Mouse (Mus musculus) layer of hippocampus, adult 2 months (tissue): Measurements from ENCODE around the gene Cdc42ep3. TPM values are rescaled to one million over a fixed set of nuclear protein-coding genes. Genes with fewer than 3 reads are reported as not detected.

Experiments used
- DNase-seq, 2 experiments: peaks; one replicate each; pipeline ENCODE4 v3.0.0; 2022; ENCODE audit warnings: low spot score in 2 of 2
- H3K27ac ChIP-seq: fragments of 200-600 bp; 2 replicates; pipeline ENCODE4 v1.8.1; 2022
- H3K4me3 ChIP-seq: fragments of 200-600 bp; 2 replicates; pipeline ENCODE4 v1.8.1; 2022; ENCODE audit warnings: mild to moderate bottlenecking
- CTCF ChIP-seq: fragments of 200-600 bp; conservative IDR thresholded peaks from 2 replicates; pipeline ENCODE4 v1.8.1; 2022; ENCODE audit warnings: antibody characterized with exemption, mild to moderate bottlenecking, moderate library complexity
- total RNA-seq, 2 experiments: library from RNA; stranded (reverse); gene quantifications; 2 replicates each; pipeline ENCODE4 v1.2.3; 2021

Gene Cdc42ep3
- total RNA-seq, 2 experiments from 2014 or later, result 5.5 to 6.1 TPM

DNA sequence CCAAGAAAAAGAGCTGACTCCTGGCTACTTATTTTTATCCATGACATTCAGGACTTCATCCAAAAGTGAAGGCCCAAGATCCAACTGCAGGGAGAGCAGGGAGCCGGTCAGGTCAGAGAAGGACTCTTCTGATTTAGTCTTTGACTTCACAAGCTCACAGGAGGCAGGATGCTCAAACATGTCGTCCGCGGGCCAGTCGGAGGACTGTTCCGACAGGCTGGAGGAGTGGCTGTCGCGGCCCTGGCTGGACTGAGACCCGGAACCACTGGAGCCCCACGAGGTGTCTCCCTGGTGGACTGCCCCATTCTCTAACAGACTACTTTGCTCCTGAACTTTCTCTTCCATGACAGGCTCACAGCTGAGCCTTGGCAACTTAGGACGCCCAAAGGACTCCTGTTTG, 20.2 kb downstream of the Cdc42ep3 start:
- no peak for DNase-seq
- no peak overlapping the region for H3K4me3 ChIP-seq
- no peak for TF ChIP-seq CTCF
- H3K27ac ChIP-seq, result no peak overlapping the region

DNA sequence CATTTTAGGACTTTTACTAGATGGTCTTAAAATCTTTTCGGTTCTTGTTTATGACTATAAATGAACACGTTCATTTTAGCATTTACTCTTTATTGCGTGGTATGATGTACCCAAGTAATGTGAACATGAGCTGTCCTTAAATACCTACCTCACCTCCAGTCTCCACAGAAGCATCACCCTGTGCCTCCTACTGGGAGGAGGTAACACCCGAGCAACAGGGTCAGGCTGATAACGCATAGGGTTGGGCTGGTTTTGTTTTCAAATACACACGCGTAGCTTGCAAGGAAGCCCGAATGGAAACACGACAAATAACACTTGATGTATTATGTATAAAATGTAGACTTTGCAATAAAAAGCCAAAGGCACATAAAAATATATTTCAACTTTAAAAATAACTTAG, 21.2 kb downstream of the Cdc42ep3 start:
- no peak for DNase-seq
- Histone ChIP-seq H3K4me3 (no peak overlapping the region), H3K27ac (no peak overlapping the region)
- TF ChIP-seq CTCF, result no peak

DNA sequence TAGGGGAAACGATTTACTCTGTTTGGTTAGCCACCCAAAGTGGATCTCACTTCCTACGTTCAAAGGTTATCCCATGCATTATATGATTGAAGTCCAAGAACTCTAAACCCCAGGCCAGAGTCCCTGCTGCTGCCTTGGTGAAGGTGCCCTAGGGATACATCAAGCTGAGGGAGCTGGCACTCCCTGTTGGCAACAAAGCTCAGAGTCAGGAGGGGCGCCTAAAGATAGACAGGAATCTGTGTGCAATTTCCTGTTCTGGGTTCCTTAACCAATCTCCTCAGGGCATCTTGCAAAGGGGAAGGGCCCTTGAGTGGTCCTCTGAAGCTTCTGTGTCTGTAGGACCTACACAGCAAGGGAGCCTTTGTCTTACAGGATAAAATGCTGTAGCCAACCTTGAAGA, 22.0 kb downstream of the Cdc42ep3 start:
- Histone ChIP-seq H3K27ac (no peak overlapping the region), H3K4me3 (no peak overlapping the region)
- DNase-seq, result no peak
- no peak for TF ChIP-seq CTCF

DNA sequence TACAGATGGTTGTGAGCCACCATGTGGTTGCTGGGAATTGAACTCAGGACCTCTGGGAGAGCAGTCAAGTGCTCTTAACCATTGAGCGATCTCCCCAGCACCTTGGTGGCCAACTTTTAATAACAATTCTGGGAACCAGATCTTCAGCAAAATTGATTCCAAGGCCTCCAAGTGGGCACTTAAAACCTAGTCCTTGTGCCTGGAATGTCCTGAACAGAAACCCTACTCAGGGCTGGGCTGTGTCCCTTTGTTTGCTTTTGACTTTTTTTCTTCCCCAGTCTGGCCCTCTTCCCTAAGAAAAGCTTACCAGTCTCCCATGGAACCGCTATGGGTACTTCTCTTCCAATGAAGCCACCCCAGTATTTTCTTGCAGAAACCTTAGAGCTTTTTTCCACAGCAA, 24.5 kb downstream of the Cdc42ep3 start:
- no peak for DNase-seq
- Histone ChIP-seq H3K27ac (no peak overlapping the region), H3K4me3 (no peak overlapping the region)
- no peak for TF ChIP-seq CTCF

DNA sequence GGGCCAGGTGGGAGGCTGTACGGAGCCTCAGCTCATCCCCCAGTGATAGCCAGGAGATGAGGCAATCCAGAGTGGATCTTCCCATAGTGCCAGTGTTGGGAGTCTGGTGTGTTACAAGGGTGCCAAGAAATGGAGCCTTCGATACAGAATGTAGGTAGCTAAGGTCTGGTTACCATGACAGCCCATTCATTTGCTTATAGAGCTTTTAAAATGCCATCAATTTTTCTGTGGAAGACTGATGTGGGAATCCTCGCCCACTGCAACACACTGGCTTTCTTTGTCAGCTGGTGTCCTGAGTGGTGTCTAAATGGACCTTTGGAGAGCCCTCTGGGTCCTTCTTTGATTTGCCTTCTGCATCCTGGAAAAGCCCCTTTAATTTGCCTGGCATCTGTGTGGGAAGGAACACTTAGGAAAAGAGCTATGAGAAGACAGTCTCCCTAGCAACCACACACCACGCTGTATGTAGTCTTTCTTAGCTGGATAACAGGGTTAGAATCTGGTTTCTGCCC, 28.0 kb downstream of the Cdc42ep3 start:
- no peak overlapping the region for H3K4me3 ChIP-seq
- TF ChIP-seq CTCF, result no peak
- peak overlapping the region; percentile 83 for H3K27ac ChIP-seq
- peak; percentile 17 to 48 for DNase-seq

DNA sequence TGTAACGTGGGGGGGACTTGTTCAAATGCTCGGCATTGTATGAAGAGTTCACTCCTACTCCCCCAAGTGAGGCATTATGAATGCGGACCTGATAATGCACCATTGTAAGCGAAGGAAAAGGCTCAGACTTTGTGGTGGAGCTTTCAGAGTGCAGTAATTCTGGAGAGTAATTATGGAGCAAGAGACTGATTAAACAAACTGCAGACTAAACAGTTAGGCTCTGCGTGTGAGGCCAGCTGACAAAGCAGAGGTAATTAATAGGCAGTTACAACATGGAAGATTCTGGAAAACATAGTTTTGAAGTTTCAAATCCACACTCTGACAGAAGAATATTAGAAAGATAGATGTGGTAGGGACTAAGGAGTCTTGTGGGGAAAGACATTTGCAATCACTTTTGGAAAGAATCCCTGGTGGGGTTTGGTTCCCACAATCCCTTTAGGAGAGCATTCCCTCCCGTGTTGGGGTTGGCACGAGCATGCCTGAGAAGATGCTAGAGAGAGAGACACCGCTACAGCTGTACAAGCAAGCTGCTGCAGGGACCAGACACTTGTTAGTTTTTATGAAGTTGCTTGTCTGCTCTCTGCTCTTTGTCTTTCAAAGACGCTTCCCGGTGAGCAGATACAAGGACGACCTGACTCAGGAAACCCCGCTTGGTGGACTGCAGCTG, 37.7 kb downstream of the Cdc42ep3 start:
- no peak for TF ChIP-seq CTCF
- H3K27ac ChIP-seq, result no peak overlapping the region
- no peak for DNase-seq
- H3K4me3 ChIP-seq, result no peak overlapping the region

DNA sequence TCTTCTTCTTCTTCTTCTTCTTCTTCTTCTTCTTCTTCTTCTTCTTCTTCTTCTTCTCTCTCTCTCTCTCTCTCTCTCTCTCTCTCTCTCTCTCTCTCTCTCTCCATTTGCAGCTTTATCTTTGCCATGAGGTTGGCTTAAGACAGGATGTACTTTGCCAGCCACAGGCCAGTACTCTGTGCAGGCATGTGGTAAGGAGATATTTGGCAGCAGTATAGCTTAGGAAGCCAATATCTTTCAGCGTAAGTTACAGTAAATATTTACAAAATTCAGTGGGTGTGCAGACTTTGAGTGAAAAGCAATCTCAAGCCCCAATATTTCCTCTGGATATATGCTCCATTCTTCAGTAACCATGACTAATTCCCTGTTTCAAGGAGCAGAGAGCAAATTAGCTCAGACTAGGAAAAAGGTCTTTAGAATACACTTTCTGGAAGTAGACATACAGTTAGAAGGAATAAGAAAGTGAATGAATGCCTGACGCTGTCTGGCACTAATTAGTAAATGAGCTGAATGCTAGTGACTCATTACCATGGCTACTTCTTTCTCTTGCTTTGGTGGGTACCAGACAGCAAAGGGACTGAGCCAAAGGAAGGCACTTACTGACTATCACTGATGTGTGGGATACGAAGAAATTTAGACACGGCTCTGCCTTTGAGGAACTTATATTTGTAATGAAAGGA, 39.3 kb downstream of the Cdc42ep3 start:
- DNase-seq, result no peak
- Histone ChIP-seq H3K4me3 (no peak overlapping the region), H3K27ac (no peak overlapping the region)
- no peak for TF ChIP-seq CTCF

DNA sequence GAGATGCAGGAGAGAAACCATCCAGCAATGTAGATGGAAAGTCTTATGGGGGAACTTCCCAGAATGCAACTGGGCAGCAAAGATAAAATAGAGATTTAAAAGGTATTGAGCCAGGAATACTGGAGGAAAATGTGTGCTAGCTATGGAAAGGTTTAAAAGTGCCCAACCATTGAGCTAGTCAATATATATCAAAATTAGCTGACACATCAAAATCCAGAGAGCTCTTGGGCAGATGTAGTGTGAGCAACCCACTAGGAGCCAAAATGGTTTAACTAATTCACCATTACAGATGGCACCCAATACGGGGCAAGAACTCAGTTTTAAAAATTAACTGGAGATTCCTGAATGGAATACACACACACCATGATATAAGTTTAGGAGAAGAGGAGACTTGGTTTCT, 44.4 kb downstream of the Cdc42ep3 start:
- no peak overlapping the region for H3K27ac ChIP-seq
- H3K4me3 ChIP-seq, result no peak overlapping the region
- no peak for TF ChIP-seq CTCF
- DNase-seq, result no peak

DNA sequence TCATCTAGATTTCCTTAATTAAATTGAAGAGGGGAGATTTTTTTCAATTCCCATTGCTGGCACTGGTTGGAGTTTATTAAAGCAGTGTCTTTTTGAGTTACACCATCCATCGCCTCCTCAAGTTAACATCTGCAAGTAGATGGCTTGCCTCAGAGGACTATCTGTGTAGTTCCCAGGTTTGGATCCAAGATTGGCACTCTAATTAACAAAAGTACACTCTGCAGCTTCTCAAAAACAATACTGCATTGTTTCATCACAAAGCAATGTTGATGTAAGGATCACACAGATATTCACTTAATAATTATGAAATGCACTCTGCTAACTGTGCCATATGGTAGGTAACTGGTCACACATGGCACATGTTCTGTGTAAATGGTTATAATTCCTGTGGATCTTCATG, 45.4 kb downstream of the Cdc42ep3 start:
- no peak for DNase-seq
- no peak overlapping the region for H3K4me3 ChIP-seq
- no peak for TF ChIP-seq CTCF
- no peak overlapping the region for H3K27ac ChIP-seq

DNA sequence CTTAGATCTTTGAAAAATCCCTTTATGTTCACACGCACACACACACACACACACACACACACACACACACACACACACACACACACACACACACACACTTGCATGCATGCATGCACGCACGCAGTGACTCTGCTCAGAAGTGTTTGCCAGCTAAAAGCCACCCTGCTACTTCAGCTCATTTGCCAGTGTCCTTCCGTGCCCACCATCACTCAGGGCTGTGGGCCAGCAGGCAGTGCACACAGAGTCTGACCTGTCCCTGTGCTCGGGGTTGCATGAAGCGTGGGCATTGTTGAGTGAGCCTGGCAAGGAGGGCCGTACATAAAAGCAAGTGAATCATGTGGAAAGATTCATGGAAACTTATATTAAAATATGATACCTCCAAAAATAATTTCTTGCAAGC, 49.2 kb downstream of the Cdc42ep3 start:
- no peak for DNase-seq
- H3K27ac ChIP-seq, result no peak overlapping the region
- no peak for TF ChIP-seq CTCF
- H3K4me3 ChIP-seq, result no peak overlapping the region

DNA sequence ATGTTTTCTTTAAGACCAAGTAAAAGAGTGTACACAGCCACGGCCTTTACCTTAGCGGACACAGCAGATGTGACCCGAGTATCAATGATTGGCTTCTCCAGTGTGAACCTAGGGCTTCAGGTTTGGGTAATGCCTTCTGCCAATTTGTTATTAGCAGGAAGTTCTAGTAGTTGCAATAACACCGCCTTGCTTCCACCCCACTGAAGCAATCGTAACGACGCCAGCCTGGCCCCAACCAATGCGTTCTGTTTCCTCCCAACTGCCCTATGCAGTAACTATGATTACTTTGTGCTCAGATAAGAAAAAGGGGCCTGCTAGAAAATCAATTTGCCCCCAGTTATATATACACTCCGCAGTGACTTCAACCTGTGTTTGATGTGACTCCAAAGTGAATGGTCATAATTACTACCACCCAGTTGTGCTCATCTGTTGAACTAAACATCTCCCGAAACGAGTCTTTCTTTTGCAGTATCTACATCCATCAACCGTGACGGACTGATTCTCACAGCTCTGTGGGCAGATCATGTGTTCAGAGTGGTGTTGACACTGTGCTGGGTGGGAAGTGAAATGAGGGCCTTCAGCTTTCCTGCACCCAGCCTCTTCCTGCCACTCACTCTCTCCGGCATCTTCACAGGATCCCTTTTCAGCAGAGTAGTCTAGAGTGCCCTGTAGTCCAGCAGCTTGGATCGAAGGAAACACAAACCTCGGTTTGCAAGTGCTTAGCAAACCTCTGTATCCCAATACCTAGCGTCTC, 51.0 kb downstream of the Cdc42ep3 start:
- TF ChIP-seq CTCF, result no peak
- H3K4me3 ChIP-seq, result no peak overlapping the region
- no peak for DNase-seq

DNA sequence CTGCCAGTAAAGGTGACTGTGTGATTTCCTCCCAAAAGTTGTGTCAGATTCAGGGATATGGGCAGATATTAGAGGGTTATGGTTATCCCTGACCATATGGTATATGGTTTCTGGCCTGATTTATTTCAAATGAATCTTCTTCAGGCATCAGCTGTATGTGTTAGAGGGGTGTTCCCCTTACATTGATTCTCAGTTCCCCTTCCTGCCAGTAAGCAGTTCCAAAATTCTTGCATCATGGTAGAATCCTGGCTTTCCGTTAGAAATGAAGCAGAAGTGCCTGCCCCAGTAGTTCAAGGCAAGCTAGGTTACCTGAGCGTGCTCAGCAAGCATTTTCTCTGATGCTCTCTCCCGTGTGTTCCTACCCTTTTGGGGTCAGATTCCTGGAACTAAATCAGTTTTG, 51.7 kb downstream of the Cdc42ep3 start:
- DNase-seq, result no peak
- no peak overlapping the region for H3K27ac ChIP-seq
- no peak overlapping the region for H3K4me3 ChIP-seq
- TF ChIP-seq CTCF, result no peak

More for the DNA sequence above, 51.0 kb downstream of the Cdc42ep3 start:
- H3K27ac ChIP-seq, result no peak overlapping the region

DNA sequence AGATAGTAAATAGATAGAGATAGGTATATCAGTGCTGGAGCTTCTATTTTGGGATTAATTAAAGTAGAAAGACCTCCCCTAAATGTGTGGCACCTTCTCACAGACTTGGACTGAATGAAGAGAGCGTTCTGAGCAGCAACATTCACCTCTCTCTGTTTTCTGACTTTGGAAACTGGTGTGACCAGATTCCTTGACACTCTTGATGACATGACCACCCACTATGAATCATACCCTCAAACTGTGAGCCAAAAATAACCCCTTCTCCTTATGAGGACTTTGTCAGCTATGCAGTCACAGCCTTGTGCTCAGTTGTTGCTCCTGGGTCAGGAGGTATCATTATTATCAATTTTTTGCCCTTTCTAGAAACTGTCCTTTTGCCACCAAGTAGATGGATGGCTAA, 55.0 kb downstream of the Cdc42ep3 start:
- no peak for DNase-seq
- Histone ChIP-seq H3K27ac (no peak overlapping the region), H3K4me3 (no peak overlapping the region)
- no peak for TF ChIP-seq CTCF
